Mouse (Mus musculus) left cerebral cortex, adult 11 months (tissue): ENCODE data around the gene Adrm1.
"Not testable (repeated sequence)": the region's sequence is repeated elsewhere in the genome, so short reads cannot be mapped to it uniquely, and the experiment has no call there.

Experiments
- DNase-seq: peaks from one replicate; pipeline ENCODE4 v3.0.0; 2022; ENCODE audit warnings: low spot score

Adrm1 gene

DNA sequence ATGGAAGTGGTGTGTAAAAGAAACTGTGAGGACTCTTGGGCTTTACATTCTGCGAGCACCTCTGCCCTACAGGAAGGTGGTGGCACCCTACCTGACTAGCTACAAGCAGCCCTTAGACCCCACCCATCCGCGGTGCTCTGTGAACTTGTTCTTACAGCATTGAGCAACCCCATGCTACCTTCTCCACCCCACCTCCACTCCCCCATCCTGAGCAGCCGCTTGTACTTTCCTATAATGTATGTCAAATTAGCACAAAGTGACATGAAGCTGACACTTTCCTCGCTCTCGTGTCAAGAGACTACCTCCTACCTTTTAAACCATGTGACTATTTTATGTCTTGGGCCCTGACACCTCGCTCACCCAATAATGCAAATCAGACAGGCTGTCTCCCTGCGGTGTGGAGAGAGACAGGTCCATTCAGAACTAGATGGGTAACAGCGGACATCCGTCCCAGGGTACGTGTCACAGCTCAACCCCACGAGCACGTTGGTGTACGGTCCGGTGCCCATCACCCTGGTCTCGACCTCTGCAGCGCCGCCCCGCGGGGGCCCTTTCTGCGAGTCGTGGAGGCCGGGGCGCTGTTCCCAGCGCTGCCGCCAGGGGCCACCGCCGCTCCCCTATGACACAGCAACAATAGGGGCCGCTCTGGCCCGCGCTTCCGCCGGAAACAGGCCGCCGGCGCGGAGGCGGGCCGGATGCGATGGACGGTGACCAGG is at the start of gene Adrm1:
Adrm1 (plus strand) TSS at position 680 of the 716 bp plus-strand sequence.
- DNase-seq, result peak; percentile 98

DNA sequence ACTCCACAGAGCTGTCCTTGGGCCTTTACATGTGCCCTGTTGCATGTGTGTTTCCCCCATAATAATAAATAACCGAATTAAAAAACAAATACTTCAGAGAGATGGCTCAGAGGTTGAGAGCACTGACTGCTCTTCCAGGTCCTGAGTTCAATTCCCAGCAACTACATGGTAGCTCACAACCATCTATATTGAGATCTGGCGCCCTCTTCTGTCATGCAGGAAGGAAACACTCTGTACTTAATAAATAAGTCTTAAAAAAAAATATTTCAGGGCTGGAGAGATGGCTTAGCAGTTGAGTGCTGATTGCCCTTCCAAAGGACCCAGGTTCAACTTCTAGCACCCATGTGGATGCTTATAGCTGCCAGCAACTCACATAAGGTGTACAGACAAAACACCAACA is 47.1 kb upstream of the Adrm1 start:
- DNase-seq, result no peak

DNA sequence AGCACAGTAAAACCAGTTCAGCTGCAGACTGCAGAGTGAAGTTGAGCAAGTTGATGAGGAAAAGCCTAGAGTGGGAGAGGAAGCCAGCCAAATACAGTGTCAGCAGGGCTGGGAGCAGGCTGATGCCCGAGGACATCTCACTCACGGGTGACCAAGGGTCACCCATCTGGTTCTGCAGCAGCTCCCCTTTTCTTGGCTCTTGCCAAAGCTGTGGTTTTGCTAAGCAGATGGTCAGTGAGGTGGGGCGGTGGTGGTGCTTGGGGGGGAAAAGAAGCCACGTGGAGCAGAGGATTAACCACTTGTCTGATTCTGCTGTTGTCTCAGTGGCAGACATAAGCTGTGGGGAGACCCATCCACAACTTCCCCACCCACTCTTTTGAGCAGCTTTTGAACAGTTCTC is 45.1 kb upstream of the Adrm1 start:
- no peak for DNase-seq

DNA sequence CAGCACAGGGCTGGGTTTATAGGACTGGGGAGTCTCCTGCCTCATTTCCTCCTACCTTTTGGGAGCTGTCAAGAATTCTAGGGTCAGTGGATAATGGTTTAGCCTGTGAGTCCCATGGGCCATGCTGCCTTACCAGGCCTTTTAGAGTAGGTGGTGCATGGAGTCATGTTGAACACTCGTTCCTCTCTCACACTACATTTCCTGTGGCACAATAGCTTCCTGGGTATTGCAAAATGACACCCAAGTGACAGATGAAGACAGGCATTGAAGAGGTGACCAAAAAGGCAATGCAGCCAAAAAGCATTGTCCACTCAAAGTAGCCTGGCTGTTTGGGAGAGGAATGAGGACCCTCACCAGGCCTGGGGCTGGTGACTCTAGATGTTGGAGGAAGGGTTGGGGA is 43.6 kb upstream of the Adrm1 start:
- no peak for DNase-seq

DNA sequence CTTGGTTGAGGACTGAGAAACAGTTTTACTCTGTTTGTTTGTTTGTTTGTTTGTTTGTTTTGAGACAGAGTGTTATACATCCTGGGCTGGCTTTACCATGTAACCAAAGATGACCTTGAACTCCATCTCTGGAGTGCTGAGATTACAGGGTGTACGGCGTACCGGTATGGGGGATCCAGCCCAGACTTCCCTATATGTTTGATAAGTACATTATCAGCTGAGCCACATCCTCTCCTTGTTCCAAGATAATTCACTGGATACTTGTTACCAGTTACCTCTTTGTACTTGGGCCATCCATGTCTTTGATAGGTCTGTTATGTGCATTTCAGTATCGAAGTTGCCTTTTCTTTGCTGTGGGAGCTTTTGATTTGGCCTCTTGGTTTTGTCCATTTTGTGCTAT is 38.1 kb upstream of the Adrm1 start:
- DNase-seq, result no peak

DNA sequence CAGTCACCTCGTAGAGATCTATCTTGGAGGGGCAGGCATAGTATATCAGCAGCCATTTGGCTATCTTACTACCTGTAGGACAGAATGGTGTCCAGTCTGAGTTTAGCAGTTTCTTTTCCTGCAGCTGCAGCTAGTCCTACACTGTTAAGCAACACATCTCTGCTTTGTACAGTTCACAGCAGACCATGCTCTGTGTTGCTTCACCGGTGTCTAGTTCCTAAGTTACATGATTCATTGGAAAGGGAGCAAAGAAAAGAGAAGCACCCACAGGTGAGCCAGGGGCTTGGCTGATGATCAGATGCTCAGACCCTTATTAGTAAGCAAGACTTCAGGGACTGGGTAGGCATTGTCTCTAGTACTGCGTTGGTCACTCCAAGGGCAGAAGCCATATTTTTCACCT is 37.4 kb upstream of the Adrm1 start:
- no peak for DNase-seq

DNA sequence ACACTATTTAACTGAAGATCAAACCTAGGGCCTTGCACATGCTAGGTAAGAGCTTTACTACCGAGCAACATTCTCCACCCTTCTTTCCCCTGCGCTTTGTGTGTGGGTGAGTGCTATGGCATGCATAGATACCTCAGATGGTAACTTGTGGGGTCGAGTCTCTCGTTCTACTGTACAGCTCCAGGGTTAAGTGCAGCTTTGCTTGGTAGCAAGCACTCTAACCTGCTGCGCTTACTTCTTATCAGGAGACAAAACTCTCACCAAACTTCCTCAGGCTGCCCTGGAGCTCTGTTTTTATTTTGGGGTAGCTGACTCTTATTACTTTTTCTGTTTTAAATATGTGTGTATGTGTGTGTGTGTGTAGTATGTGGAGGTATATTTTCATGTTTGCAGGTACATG is 35.9 kb upstream of the Adrm1 start:
- DNase-seq, result no peak

DNA sequence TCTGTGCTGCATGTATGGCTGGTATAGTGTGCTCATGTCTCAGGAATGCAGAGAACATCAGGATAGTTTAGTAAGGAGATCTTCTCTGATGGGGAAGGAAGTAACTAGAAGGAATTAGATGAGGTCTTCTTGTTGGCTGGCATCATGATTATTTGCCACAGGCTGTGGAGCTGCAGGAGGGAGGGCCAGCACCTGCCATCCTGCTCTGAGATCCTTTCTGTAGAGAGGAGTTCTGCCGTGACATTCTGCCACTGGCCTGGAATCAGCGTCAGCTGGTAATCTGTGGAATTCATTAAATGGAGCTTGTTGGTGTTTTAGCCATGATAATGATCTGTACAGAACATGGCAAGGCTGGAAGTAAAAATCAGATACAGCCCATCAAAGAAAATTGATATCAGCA is 25.2 kb upstream of the Adrm1 start:
- no peak for DNase-seq

DNA sequence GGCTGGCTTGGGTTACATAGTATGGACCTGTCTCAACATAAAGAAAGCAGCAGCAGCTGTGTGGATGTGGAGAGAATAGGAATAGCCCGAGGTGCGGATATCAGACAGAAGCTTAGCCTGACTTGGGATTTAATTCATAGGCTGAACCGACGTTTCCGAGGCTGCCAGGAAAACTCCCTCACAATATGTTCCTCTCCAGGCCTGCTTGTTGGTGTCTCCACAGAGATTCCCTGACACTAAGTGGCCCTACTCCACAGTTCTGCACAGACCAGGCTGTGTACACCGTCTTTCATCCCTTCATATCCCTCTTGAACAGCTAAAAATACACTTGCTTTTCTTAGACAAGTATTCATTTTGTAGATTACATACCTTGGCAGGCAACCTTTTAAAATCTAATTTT is 23.9 kb upstream of the Adrm1 start:
- DNase-seq, result no peak

DNA sequence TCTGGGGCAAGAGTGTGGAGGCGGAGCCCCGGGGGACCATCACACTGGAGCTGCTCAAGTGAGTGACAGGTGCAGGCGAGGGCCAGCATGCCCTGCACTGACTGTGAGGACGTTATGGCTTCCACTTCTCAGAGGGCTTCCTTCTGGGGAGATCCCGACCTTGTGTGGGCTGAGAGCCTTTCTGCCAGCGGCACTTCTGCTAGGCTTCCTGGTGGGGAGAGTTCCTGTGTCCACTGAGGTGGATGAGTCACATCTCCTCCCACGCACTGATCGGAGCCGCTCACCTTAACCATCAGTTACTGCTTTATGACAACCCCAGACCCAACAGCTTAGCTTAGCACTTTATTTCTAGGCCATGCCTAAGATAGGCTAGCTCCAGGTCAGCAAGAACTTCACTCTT is 22.7 kb upstream of the Adrm1 start:
- no peak for DNase-seq

DNA sequence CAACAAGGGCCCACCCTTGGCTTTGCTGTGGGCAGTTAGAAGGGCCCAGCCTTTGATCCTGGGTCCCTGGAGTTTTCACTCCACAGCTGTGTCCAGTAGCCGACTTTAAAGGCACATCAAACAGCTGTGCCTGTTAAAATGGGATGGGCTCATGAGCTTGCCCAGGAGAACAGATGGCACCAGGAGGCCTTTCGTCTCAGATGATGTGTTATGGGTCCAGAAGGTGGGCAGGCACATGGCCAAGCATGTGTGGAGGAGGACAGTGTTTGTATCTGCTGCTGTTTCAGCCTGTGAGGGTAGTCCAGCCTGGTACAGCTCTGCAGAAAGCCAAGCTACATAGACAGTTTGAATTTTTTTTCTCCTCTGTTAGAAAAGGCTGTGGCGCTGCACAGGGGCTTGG is 16.5 kb upstream of the Adrm1 start:
- DNase-seq, result no peak

DNA sequence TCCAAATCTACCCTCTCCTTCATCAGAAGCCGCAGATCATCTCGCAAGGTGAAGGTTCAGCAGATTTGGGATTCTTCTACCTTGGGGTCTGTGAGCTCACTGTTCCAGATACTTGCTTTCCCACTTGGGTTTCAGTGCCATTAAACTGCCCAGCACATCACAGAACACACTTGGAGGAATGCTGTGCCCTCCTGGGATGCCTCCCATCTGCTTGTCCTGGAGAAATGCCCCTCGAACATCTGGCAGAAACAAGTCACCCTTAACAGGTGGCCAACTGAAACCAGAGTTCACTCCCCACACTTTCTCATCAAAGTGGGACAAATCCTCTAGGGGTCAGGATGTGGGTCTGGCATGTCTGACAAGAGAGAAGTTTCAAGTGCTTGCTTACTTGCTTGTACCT is 12.7 kb upstream of the Adrm1 start:
- DNase-seq, result no peak

DNA sequence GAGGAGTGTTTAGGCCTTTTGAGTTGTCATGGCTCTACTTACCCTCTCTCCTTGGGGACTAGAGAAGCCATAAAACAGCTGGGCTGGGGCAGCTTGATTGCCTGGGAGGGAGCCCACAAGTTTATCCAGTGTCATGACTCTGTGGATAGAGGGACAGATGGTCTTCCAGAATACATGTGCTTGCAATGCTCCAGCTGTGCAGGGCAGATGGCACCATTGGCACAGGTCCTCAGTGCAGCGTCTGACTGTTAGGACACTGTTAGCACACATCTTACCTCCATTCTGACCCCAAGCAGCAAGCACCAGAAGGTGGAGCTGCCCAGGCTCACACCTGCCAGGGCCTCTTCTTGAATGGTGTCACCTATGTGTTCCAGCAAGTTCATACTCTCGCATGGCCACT is 5.4 kb upstream of the Adrm1 start:
- DNase-seq, result no peak

DNA sequence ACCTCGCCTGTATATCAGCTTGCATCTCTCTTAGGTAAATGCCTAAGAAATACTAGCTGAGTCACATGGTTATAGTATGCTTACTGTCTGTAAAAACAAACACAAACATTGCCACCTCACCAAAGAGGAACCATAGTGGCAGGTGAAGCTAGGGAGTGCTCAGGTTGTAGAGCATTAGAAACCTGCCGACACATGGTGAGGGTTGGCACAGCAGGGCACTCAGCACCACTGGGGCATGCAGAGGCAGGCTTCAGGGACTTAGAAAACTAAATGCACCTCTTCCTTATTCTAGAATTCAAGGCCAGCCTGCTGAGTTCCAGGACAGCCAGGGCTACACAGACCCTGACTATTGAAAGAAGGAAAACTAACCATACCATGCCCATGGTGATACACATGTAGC is 4.4 kb upstream of the Adrm1 start:
- DNase-seq, result no peak

DNA sequence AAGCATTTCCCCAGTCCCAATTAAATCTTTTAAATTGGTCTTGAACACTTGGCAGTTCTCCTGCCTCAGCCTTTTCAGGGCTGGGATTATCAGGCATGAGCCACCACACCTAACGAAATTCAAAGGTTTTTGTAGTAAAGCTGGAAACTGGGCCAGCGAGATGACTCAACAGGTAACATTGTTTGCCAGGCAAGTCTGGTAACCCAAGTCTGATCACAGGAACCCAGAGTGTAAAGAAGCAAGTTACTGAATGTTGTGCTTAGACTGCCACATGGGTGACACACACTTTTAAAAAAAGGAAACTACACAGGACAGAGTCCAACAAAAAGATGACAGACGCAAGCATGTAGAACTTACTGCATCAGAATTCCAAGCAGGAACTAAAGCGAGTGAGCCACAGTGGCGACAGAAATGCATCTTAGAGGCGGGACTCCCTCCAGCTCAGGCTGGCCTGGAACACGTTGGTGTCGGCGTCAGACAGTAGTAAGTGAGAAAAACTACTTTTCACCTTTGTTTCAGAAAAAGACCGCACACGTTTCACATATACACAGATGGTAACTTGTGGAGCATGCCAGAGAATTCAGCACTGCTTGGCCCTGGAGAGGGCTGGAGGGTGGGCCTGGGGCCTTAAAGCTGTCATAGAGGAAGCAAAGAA is 1.0 kb upstream of the Adrm1 start:
- DNase-seq, result no peak

DNA sequence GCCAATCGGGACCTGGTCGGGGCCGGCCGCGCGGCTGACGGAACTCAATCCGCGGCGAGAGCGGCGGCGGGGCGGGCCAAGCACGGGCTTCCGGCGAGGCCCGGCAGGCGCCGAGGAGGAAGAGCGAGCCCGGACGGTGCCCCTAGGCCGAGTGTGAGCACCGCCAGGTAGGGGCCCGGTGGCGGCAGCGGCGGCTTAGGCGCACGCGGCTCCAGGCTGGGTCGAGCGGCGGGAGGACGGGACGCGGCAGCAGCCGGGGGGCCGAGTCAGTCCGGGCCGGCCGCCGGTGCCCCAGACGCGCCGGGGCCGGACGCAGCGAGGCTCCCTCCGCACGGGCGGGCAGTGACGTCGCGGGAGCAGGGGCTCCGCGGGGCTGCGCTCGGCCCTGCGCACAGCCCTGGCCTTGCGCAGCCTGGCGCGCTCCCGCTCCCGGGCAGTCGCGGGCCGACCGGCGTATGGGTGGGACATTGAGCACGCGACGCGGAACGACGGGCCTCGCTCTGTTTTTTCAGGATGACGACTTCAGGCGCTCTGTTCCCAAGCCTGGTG is 311 bp downstream of the Adrm1 start:
- DNase-seq, result peak; percentile 39

DNA sequence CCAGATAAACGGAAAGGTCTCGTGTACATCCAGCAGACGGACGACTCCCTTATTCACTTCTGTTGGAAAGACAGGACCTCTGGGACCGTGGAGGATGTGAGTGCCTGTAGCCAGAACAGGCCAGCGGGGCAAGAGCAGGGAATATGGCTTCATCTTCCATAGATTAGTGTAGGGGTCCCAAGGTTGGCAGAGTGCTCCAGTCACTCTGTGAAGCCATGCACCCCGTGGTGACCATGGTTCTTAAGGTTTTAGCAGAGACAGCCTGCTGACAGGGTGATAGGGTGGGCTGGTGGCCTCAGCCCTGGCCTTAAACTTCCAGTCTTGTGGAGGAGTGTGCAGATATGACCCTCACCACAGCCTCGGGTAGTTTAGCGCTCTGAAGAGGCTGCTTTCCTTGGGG is 867 bp downstream of the Adrm1 start:
- DNase-seq, result no peak

DNA sequence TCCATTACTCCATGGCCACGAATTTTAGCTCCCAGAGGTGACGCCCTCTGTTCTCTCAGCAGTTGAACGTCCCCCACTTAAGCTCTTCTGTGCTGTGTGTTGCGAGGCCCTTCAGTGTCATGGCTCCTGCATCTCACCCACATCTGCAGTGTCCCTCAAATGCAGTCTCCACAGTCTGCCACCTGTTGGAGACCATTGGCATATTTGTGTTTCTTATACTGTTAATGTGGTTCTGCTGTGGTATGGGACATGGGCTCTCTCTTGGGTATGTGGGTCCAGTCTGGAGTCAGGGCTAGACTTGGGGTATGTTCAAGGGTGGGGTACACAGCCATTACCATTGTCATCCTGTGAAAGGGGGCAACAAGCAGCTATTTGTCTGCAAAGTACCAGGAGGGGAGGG is 1.9 kb downstream of the Adrm1 start:
- DNase-seq, result no peak

DNA sequence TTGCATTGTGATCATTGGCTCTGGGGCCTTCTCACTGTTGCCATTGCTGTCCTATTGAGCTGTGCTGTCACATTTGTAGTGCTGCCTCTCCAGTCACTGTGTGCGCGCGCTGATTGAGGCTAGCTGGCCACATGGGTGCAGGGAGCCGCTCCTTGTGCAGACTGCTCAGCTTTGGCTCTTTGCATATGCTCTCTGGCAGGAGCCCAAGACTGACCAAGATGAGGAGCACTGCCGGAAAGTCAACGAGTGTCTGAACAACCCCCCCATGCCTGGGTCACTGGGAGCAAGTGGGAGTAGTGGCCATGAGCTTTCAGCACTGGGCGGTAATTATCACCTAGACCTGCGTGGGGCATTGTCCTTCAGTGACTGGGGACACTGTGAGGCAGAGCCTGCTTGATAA is 2.4 kb downstream of the Adrm1 start:
- DNase-seq, result not testable (repeated sequence)

DNA sequence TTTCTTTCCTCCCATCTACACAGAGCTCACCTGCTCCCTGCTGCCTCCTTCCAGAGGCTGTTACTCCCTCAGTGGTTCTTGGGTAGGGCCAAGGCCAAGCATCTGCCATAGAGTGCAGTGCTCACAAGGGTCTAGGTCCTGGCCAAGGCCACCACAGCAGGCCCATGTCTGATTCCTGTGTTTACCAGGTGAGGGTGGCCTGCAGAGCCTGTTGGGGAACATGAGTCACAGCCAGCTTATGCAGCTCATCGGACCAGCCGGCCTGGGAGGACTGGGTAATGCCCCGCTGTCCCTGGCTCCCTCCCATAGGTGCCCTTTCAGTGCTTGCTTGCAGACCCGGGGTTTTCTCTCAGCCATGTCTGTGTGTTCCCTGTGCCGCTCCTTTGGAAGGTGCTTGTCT is 2.8 kb downstream of the Adrm1 start:
- DNase-seq, result no peak

DNA sequence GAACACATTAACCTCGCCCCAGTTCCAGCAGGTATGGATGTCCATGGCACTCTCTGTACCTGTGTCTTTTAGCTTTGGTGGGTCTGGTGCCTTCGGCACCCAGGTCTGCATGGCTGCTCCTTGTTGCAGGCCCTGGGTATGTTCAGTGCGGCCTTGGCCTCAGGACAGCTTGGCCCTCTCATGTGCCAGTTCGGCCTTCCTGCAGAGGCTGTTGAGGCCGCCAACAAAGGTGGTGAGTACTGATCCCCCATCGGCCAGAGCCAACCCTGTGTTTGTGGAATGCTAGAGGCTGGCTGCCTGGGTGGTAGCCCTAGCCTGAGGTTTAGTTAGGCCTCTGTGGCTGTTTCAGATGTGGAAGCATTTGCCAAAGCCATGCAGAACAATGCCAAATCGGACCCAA is 4.4 kb downstream of the Adrm1 start:
- no peak for DNase-seq

DNA sequence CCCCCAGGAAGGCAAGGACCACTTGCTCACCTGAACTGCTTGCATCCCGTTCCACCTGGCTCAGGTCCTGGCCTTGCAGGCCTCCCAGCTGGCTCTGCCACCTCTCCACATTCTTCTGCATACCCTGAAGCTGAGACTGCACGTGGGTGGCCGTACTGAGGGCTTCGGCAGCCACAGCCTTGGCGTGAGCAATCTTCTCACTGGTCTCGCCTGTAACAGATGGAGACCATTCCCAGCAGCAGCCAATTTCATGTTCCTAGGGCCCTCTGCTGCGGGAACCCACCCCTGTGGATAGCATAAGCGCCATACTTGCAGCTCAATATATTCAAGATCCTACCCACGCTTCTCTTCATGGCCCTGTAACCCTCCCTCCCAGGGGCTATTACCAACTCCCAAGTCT is 10.3 kb downstream of the Adrm1 start:
- DNase-seq, result no peak

DNA sequence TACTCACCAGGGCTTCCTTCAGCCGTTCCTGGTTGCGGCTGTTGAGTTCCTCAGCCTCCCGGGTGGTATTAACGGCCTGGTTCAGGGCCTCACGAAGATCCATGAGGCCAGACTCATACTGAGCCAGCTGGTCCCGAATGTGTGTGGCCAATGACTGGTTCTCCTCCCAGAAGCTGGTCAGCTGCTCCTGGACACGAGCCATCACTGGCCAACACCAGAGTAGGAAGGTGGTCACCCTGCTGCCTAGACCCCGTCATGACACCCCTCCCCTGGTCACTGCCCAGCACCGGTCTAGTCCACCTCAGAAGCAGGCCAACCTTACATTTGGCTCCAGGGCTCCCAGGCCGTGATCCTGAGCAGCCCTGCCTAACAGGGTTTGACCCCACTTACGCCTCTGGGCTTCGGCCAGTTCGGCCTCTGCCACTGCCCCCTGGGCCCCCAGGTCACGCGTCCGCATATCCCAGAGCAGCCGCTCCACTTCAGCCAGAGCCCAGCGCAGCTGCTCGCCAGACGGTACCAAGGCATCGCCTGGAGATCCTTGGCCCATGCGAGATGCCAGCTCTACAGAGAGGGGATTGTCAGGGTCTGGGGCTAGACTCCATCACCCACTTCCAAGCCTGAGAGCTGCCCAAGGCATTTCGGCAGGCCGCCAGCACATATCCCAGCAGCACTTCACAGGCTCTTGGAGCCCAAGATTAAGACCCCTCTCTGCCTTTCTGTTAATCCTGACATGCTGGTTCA is 12.9 kb downstream of the Adrm1 start:
- no peak for DNase-seq
